Mouse (Mus musculus): Measurements from ENCODE around the gene 4632433K11Rik.
"Not testable (repeated sequence)": the region's sequence is repeated elsewhere in the genome, so short reads cannot be mapped to it uniquely, and the experiment has no call there.

4632433K11Rik gene

GRCm38 (mm10) chr7:5033818-5034217, at the start of gene 4632433K11Rik:
4632433K11Rik (plus strand) TSS chr7:5034118.
- DNase-seq (ENCODE audit: low spot score): no peak

DNA sequence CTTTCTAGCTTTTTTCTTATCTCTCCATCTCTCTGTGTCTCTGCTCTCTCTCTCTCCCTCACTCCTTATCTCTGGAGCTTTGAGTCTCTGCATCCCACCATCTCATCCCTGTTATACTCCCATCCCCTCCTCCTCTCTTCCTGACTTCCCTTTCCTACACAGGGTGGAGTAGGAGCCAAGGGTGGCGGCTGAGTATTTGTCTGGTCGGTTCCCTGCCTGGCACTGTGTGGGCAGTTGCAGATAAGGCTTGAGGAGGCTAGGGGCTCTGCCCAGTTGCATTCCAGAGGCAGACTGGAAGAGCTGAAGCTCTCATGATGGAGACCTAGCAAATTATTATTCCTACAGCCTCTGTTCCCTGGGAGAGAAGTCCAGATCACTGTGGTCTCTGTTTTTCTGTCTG, 45.7 kb upstream of the 4632433K11Rik start:
- DNase-seq (ENCODE audit: low spot score): no peak

DNA sequence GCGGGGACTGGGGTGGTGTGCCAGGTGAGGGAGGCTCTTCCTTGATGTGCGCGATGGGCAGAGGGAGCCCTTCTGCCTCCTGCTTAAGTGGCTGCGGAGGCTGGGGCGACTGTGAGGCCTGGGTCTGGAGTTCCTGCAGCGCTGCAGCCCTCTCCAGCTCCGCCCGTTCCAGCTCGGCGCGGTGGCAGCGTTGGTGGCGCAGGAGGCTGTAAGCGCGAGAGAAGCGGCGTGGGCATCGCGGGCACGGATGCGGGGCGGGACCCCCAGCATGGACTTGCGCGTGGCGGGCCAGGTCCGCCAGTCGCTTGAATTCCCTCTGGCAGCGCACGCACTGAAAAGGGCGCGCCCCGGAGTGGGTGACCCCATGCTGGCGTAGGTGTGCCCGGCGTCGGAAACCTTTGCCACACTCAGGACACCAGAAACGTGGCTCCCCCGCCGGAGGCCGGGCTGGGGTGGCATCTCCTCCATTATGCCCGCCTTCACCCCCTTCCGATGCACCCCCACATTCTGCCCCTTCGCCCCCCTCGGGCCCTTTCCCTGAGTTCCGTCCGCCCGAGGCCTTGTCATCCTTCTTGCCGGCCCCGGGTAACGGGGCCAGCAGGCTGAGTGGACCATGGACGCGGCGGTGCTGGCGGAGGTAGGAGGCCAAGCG, 40.4 kb upstream of the 4632433K11Rik start:
- DNase-seq (ENCODE audit: low spot score): no peak

- no peak for DNase-seq (ENCODE audit: low spot score)
These were observed 39.7 kb upstream of the 4632433K11Rik start for GRCm38 (mm10) chr7:4993999-4994788.

GRCm38 (mm10) chr7:4995268-4996002, 38.5 kb upstream of the 4632433K11Rik start:
- no peak for DNase-seq (ENCODE audit: low spot score)

- no peak for DNase-seq (ENCODE audit: low spot score)
These were observed 37.7 kb upstream of the 4632433K11Rik start, which contains the start of gene Zfp579 for GRCm38 (mm10) chr7:4996003-4996895. Zfp579 (minus strand) TSS chr7:4996158.

GRCm38 (mm10) chr7:4996934-4997333, 37.0 kb upstream of the 4632433K11Rik start:
- DNase-seq (ENCODE audit: low spot score): no peak

DNA sequence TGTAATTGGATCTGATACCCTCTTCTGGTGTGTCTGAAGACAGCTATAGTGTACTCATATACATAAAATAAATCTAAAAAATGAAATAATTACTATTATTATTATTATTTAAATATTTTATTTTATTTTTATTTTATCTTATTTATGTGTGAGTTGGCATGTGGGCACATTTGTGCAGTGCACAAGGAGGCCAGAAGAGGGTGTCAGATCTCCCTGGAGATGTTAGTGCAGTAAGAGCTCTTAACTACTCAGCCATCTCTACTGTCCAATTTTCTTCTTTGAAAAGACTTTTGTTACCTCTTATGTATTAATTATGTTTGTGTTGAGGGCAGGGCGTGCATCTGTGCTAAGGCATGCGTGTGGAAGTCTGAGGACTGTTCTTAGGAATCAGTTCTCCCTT, 34.0 kb upstream of the 4632433K11Rik start:
- no peak for DNase-seq (ENCODE audit: low spot score)

DNA sequence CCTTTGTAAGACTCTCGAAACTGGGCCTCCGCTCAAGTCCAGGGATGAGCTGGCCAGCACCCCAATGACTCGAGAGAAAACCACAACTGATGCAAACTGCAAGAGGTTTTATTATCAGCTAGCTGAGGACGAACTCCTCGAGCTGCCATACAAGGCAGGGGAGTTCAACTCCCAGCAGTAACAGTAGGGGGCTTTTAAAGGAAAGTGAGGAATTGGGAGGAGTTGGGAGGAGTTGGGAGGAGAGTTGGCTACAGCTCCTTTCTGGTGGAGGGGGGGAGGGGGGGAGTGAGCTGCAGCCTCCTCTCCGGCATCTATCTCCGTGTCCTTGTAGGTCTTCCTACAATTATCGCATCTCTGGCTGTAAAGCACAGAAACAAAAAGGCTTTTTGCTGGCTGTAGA, 31.0 kb upstream of the 4632433K11Rik start:
- not testable (repeated sequence) for DNase-seq (ENCODE audit: low spot score)

- no peak for DNase-seq (ENCODE audit: low spot score)
These were observed 25.7 kb upstream of the 4632433K11Rik start for GRCm38 (mm10) chr7:5008229-5008628.

DNA sequence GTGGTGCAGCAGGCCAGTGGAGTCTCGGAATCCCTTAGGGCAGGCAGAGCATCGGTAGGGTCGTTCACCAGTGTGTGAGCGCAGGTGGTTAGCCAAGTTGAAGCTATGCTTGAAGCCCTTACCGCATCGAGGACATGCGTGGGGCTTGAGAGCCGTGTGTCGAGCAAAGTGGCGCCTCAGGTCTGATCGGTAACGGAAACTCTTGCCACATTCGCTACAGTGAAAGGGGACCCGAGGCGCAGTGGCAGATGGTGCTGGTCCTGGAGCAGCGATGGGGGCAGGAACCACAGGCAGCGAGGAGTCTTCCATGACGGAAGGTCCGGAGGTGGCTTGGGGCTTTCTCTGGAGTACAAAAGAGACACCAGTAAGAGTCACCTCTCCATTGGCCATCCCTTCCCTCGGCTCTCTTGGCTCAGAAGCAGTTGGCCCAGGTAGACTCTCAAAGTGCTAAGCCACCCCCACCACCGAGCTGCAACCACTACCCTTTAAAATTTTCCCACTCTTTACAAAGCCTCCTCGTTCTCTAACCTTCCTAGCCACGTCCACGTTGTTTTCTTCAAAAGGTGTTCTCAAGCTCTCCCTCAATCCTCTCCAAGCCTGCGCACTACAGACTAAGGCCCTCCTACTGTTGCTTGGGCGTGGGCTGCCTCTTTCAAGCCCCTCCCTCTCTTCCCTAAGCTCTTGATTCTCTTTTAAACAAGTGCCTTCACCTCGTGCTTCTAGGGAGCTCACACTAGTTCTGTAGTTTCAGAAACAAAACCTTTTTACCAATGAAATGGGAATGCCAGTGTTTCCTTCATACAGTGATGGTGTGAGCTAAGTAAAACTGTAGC, 21.0 kb upstream of the 4632433K11Rik start:
- no peak for DNase-seq (ENCODE audit: low spot score)

DNA sequence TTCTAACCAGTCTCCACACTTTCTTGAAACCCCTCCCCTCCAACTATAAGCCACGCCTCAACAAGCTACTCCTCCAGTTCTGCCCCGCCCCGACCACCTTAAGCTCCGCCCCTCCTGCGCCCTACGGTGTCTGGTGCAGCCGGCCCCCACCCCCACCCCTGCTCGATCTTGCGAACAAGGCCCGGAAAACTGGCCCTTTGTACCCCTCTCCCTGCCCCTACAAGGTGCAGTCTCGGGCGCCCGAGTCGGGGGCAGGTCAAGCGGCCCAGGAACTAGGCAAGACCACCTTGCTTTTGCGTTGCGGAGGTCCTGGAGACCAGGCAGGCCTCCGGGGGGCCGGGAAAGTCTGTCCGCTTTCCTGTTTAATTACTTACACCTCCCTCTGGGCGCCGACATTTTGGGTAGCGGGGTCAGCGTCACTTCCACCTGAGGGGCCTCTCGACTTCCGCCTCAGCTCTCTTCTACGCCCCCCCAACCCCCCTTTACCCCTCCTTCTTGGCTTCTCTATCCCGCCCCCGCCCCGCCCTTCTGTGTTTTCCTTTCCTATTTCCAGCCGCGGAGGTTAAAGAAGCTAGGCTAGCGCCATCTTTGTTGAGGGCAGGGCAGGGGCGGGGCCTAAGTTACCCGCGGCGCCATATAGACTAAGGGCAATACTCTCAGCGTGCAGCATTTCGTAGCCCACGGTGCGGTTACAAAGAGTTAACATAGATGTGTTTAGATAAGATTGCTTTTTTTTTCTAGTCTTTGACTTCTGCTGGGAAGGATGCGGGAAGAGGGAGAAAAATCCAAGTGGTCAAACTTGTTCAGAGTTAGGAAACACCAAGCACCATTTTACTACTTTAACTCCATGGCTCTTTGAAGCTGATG, 19.4 kb upstream of the 4632433K11Rik start, which contains the start of the genes Zfp524 and Fiz1:
Zfp524 (plus strand) TSS at position 165 of the 867 bp plus-strand sequence.
Fiz1 (minus strand) TSS at position 447 of the 867 bp plus-strand sequence.
- DNase-seq (ENCODE audit: low spot score): peak; percentile 96

DNA sequence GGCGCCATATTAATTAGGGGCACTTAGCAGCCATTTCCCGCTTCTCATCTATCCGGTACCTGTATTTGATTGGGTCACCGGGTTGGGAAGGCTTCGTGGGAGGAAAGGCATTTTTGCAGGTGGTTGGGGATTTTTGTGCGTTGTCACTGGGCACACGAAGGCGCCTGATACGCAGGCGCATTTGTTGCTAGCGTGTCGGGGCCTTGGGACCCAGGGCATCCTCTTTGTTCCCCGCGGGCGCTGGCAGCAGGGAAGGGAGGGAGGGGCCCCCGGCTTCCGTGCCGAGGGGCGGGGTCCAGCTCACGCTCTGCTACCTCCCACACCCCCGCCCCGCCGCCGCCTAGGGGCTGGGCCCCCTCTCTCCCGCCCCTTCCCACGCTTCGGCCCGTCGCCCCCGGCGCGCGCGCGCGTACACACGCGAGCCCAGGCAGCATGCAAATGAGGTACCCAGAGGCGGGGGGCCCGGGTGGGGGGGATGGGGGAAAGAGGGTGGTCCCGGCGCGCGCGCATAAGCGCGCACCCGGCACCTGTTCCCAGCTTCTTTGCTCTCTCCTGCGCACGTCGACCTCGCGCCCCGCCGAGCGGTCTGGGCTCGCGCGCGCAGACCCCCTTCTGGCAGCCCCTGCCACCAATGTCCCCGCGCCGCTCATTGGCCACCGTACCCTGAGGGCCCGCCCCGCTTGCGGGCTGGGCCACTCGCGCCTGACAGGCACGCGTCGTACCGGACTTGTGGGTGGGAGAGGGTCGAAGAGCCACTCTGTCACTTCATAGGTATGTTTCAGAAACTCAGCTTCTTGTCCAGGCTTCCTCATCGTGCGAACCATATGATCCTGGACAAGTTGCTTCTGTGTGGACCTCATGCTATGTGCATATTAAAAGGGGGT, 18.6 kb upstream of the 4632433K11Rik start, which contains the start of gene Gm44973:
Gm44973 (plus strand) TSS at position 379 of the 884 bp plus-strand sequence.
- DNase-seq (ENCODE audit: low spot score): peak; percentile 91

DNA sequence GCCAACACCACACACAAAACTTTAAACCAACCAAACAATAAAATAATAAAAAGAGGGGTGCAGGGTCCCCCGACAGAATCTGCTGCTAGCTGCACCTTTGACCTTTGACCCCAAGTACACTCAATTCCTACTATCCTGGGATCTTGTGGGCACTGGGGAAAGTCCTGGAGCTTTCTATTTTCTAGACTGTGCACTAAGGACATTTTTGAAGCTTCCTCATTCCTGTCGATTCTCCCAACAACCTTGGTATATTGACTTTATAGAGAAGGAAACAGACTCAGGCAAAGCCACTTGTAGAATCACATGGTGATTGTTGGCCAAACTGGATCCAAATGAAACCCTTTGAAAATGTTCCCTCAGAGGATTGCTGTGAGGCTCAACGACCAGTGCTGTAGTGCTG, 17.9 kb upstream of the 4632433K11Rik start:
- no peak for DNase-seq (ENCODE audit: low spot score)

DNA sequence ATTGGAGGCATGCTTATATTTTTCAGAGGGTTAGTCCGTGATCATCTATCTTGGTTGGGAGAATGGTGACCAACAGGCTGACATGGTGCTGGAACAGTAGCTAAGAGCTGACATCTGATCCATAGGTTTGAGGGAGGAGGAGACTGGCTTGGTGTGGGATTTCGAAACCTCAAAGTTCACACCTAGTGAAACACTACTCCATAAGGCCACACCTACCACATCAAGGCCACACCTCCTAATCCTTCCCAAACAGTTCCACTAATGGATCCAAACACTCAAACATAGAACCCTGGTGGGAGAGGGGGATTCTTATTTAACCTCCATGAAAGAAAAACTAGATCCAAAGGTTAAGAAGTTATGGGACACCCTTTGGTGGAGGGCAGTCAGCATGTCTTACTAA, 17.0 kb upstream of the 4632433K11Rik start:
- no peak for DNase-seq (ENCODE audit: low spot score)

DNA sequence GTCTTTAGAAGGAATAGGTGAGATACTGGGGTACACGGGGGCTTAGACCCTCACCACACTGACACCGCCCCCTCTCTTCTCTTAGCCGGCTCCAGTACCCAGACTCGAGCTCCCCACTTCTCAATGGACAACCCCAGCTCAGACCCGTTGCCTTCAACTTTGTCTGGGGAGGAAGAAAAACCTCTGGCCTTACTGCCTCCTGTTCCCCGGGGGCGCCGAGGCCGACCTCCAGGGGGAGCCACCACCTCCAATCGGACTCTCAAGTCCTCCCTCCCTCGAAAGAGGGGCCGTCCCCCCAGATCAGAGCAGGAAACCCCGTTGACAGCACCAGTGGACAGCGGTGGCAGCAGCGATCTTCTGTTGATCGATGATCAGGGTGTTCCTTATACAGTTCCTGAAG, 16.6 kb upstream of the 4632433K11Rik start:
- no peak for DNase-seq (ENCODE audit: low spot score)

- DNase-seq (ENCODE audit: low spot score): no peak
These were observed 16.0 kb upstream of the 4632433K11Rik start for GRCm38 (mm10) chr7:5017931-5018330.

DNA sequence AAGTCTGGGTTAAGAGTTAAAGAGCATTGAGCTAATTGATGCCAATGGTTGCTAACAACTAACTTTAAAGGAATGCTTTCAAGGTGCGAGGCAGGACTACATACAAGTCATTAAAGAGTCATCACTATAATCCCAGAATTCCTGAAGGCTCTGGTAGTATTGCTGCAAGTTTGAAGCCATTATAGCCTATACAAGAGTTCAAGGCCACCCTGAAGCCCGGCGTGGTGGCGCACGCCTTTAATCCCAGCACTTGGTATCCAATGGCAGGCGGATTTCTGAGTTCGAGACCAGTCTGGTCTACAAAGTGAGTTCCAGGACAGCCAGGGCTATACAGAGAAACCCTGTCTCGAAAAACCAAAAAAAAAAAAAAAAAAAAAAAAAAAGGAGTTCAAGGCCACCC, 14.3 kb upstream of the 4632433K11Rik start:
- not testable (repeated sequence) for DNase-seq (ENCODE audit: low spot score)

Measured in left cerebral cortex, adult 11 months (tissue).